Mouse (Mus musculus) liver, embryonic 14.5 days (tissue): Measurements from ENCODE around the gene Fam196b.

Experiments used
- CTCF ChIP-seq: IDR thresholded peaks from 2 replicates; pipeline ENCODE4 v1.5.1; 2016; ENCODE audit warnings: antibody characterized with exemption, low read depth, control low read depth
- EP300 ChIP-seq: IDR thresholded peaks from 2 replicates; pipeline ENCODE4 v1.6.1; 2016; ENCODE audit warnings: antibody characterized with exemption, low read depth

DNA sequence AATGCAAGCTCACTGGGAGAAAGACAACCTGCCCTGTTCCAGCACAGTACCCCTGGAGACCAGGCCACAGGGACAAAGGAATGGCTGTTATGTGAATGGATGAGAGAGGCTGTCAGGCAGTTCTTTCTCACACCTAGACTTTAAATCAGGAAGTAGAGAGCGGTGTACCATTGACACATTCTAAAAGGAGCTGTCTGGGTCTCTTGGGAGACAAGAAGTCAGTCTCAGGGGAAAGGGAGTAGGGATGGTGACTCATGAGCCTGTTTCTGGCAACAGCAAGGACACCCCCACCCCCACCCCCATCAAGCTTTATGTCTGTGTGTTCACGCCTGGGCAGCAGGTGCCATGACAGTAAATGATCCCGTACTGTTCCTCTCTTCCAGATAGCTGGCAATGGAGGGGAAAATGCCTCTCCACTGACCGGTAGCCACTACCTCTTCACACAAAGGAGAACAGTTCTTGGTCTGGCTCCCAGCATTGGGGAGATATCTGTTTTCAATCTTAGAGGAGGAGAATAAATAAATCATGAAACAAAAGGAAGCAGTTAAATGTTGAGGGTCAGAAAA lies 29.2 kb downstream of the Fam196b start:
- no peak for TF ChIP-seq CTCF
- TF ChIP-seq EP300 = no peak
